Mouse (Mus musculus) lung, postnatal 10 days (tissue): Measurements from ENCODE around the gene Babam2.

ENCODE experiments used
- DNase-seq: peaks from one replicate; pipeline ENCODE4 v3.0.0; 2021

The Babam2 gene

GRCm38 (mm10) chr5:32010056-32010455 is 312.6 kb downstream of the Babam2 start:
- no peak for DNase-seq

- no peak for DNase-seq
These were observed 315.6 kb downstream of the Babam2 start for GRCm38 (mm10) chr5:32013053-32013452.

- DNase-seq: no peak
These were observed 317.3 kb downstream of the Babam2 start for GRCm38 (mm10) chr5:32014786-32015185.

- DNase-seq: no peak
These were observed 318.5 kb downstream of the Babam2 start for GRCm38 (mm10) chr5:32015949-32016478.

GRCm38 (mm10) chr5:32017686-32018085 is 320.2 kb downstream of the Babam2 start:
- no peak for DNase-seq

- DNase-seq: no peak
These were observed 320.8 kb downstream of the Babam2 start for GRCm38 (mm10) chr5:32018276-32018675.

- DNase-seq: no peak
These were observed 332.4 kb downstream of the Babam2 start for GRCm38 (mm10) chr5:32029834-32030433.

- DNase-seq: no peak
These were observed 335.7 kb downstream of the Babam2 start for GRCm38 (mm10) chr5:32033185-32033584.

- DNase-seq: no peak
These were observed 336.1 kb downstream of the Babam2 start for GRCm38 (mm10) chr5:32033621-32034020.

- peak; percentile 16 for DNase-seq
These were observed 337.1 kb downstream of the Babam2 start for GRCm38 (mm10) chr5:32034475-32035054.

GRCm38 (mm10) chr5:32035721-32036320 is 338.3 kb downstream of the Babam2 start:
- DNase-seq: no peak

GRCm38 (mm10) chr5:32036896-32037295 is 339.4 kb downstream of the Babam2 start:
- DNase-seq: peak; percentile 44

- DNase-seq: no peak
These were observed 340.1 kb downstream of the Babam2 start for GRCm38 (mm10) chr5:32037546-32037945.

- no peak for DNase-seq
These were observed 341.5 kb downstream of the Babam2 start for GRCm38 (mm10) chr5:32038994-32039393.

- DNase-seq: no peak
These were observed 342.0 kb downstream of the Babam2 start for GRCm38 (mm10) chr5:32039511-32039910.

- no peak for DNase-seq
These were observed 345.7 kb downstream of the Babam2 start for GRCm38 (mm10) chr5:32043153-32043552.

- DNase-seq: no peak
These were observed 346.5 kb downstream of the Babam2 start for GRCm38 (mm10) chr5:32043996-32044395.

GRCm38 (mm10) chr5:32051899-32052298 is 354.4 kb downstream of the Babam2 start:
- DNase-seq: no peak

- no peak for DNase-seq
These were observed 355.0 kb downstream of the Babam2 start for GRCm38 (mm10) chr5:32052467-32052866.

- peak; percentile 18 for DNase-seq
These were observed 356.0 kb downstream of the Babam2 start for GRCm38 (mm10) chr5:32053476-32053875.

- DNase-seq: no peak
These were observed 358.2 kb downstream of the Babam2 start for GRCm38 (mm10) chr5:32055676-32056075.

GRCm38 (mm10) chr5:32056126-32056525 is 358.6 kb downstream of the Babam2 start:
- DNase-seq: no peak

- no peak for DNase-seq
These were observed 361.2 kb downstream of the Babam2 start for GRCm38 (mm10) chr5:32058481-32059253.
